Mouse (Mus musculus) ovary, postnatal 36 days (tissue): Measurements from ENCODE around the gene Acaa1b.
A peak's percentile ranks its signal among the peaks of the same experiment; 100 is the strongest.

ENCODE experiments used
- DNase-seq: peaks from one replicate; pipeline ENCODE4 v3.0.0; 2022; ENCODE audit warnings: low spot score, mixed read lengths

Acaa1b gene

GRCm38 (mm10) chr9:119156278-119157201 lies at the start of gene Acaa1b:
TSS of gene Acaa1b (minus strand) at chr9:119157093.
- peak; percentile 83 for DNase-seq

GRCm38 (mm10) chr9:119206666-119207065 lies 49.8 kb upstream of the Acaa1b start:
- DNase-seq = no peak

- DNase-seq = no peak
These were observed 48.9 kb upstream of the Acaa1b start for GRCm38 (mm10) chr9:119205756-119206155.

GRCm38 (mm10) chr9:119203617-119204016 lies 46.7 kb upstream of the Acaa1b start:
- no peak for DNase-seq

- no peak for DNase-seq
These were observed 44.8 kb upstream of the Acaa1b start for GRCm38 (mm10) chr9:119201653-119202052.

- no peak for DNase-seq
These were observed 42.4 kb upstream of the Acaa1b start for GRCm38 (mm10) chr9:119199151-119199861.

GRCm38 (mm10) chr9:119192202-119192990 lies 35.5 kb upstream of the Acaa1b start:
- peak; percentile 23 for DNase-seq

GRCm38 (mm10) chr9:119181241-119181728 lies 24.4 kb upstream of the Acaa1b start:
- DNase-seq = peak; percentile 23

- no peak for DNase-seq
These were observed 22.4 kb upstream of the Acaa1b start for GRCm38 (mm10) chr9:119179292-119179691.

- DNase-seq = no peak
These were observed 10.7 kb upstream of the Acaa1b start for GRCm38 (mm10) chr9:119167608-119168007.

GRCm38 (mm10) chr9:119165548-119165947 lies 8.7 kb upstream of the Acaa1b start:
- DNase-seq = no peak

- no peak for DNase-seq
These were observed 7.8 kb upstream of the Acaa1b start for GRCm38 (mm10) chr9:119164743-119165142.

GRCm38 (mm10) chr9:119160689-119161088 lies 3.8 kb upstream of the Acaa1b start:
- DNase-seq = no peak

- no peak for DNase-seq
These were observed 2.0 kb upstream of the Acaa1b start, which contains the start of gene Gm47289 for GRCm38 (mm10) chr9:119158861-119159260. TSS of gene Gm47289 (plus strand) at chr9:119159161.

GRCm38 (mm10) chr9:119155826-119156225 lies 1.1 kb downstream of the Acaa1b start:
- DNase-seq = peak; percentile 24

GRCm38 (mm10) chr9:119155416-119155815 lies 1.5 kb downstream of the Acaa1b start:
- DNase-seq = no peak

GRCm38 (mm10) chr9:119151751-119152150 lies 5.1 kb downstream of the Acaa1b start:
- no peak for DNase-seq

GRCm38 (mm10) chr9:119149601-119150000 lies 7.3 kb downstream of the Acaa1b start:
- peak; percentile 70 for DNase-seq

- no peak for DNase-seq
These were observed 10.7 kb downstream of the Acaa1b start for GRCm38 (mm10) chr9:119146098-119146770.

GRCm38 (mm10) chr9:119145638-119146037 lies 11.3 kb downstream of the Acaa1b start:
- DNase-seq = no peak

- no peak for DNase-seq
These were observed 11.8 kb downstream of the Acaa1b start for GRCm38 (mm10) chr9:119145137-119145536.
